Mouse (Mus musculus) intestine, embryonic 16.5 days (tissue): ENCODE measurements around the gene Dnaja2. TPM values are rescaled to one million over a fixed set of nuclear protein-coding genes. Genes with fewer than 3 reads are reported as not detected.
A peak's percentile ranks its signal among the peaks of the same experiment; 100 is the strongest.

Experiments
- ATAC-seq: fragments of 200-750 bp; cut with Nextera tagmentation; 2 replicates; pipeline ENCODE4 v1.8.0; 2017; ENCODE audit warnings: moderate TSS enrichment, moderate library complexity
- H3K27ac ChIP-seq: fragments of 300-500 bp; sonication (generic); 2 replicates; pipeline ENCODE4 v1.5.1; 2014; ENCODE audit warnings: mild to moderate bottlenecking, low read length
- H3K27me3 ChIP-seq: fragments of 300-500 bp; sonication (generic); replicated peaks from 2 replicates; pipeline ENCODE4 v1.6.1; 2014; ENCODE audit warnings: low read length, control low read depth, mixed read lengths; ENCODE audit not compliant: control insufficient read depth, insufficient read depth
- H3K36me3 ChIP-seq: fragments of 300-500 bp; sonication (generic); 2 replicates; pipeline ENCODE4 v1.6.1; 2014; ENCODE audit warnings: low read length, control low read depth; ENCODE audit not compliant: control insufficient read depth, insufficient read depth
- H3K4me1 ChIP-seq: fragments of 300-500 bp; sonication (generic); 2 replicates; pipeline ENCODE4 v1.6.1; 2014; ENCODE audit warnings: low read length, control low read depth, mixed read lengths; ENCODE audit not compliant: control insufficient read depth, insufficient read depth
- H3K4me2 ChIP-seq: fragments of 300-500 bp; sonication (generic); 2 replicates; pipeline ENCODE4 v1.6.1; 2014; ENCODE audit warnings: low read depth, low read length, control low read depth
- H3K4me3 ChIP-seq: fragments of 300-500 bp; sonication (generic); 2 replicates; pipeline ENCODE4 v1.5.1; 2014; ENCODE audit warnings: mild to moderate bottlenecking, low read length
- H3K9ac ChIP-seq: fragments of 300-500 bp; sonication (generic); 2 replicates; pipeline ENCODE4 v1.6.1; 2014; ENCODE audit warnings: low read depth, low read length
- H3K9me3 ChIP-seq: fragments of 300-500 bp; sonication (generic); 2 replicates; pipeline ENCODE4 v1.6.1; 2016; ENCODE audit warnings: low read length, control low read depth; ENCODE audit not compliant: control insufficient read depth
- WGBS: fragments of 180-500 bp; shearing (Covaris S2); extraction: QIAGEN DNeasy Blood & Tissue Kit; methylation state at CpG from one replicate; pipeline ENCODE4 v1.1.7; 2014; 5-methylcytosine and 5-hydroxymethylcytosine counted together
- polyA plus RNA-seq: library from polyadenylated mRNA; unstranded; fragments of >200 nt; fragmentation: Nextera tagmentation; extraction: Ambion mirVana; gene quantifications from 2 replicates; pipeline ENCODE4 v1.2.1, GENCODE M21; 2015

Gene Dnaja2
- polyA plus RNA-seq, 1 experiment from 2014 or later: 149 TPM

- no peak for ATAC-seq
- H3K4me2 ChIP-seq: no peak overlapping the region
- H3K9ac ChIP-seq: no peak overlapping the region
- no peak overlapping the region for H3K27ac ChIP-seq
- H3K4me1 ChIP-seq: no peaks in the 10 kb centered on the region
- 71% methylated on average over 1 of the region's 1 CpGs for WGBS
- H3K9me3 ChIP-seq: no peaks in the 10 kb centered on the region
- H3K27me3 ChIP-seq: no peaks in the 10 kb centered on the region
- no peak overlapping the region for H3K4me3 ChIP-seq
- H3K36me3 ChIP-seq: no peaks in the 10 kb centered on the region
These were observed 36.4 kb upstream of the Dnaja2 start for GRCm38 (mm10) chr8:85591532-85591931.

GRCm38 (mm10) chr8:85590258-85590657 is 35.1 kb upstream of the Dnaja2 start:
- Histone ChIP-seq H3K4me2 (no peak overlapping the region), H3K27ac (no peak overlapping the region), H3K36me3 (no peaks in the 10 kb centered on the region), H3K9ac (no peak overlapping the region), H3K4me3 (no peak overlapping the region), H3K9me3 (no peaks in the 10 kb centered on the region), H3K4me1 (no peaks in the 10 kb centered on the region), H3K27me3 (no peaks in the 10 kb centered on the region)
- 50% methylated on average over 1 of the region's 1 CpGs for WGBS
- ATAC-seq: no peak

- no peaks in the 10 kb centered on the region for H3K36me3 ChIP-seq
- H3K4me3 ChIP-seq: no peak overlapping the region
- H3K4me1 ChIP-seq: no peaks in the 10 kb centered on the region
- ATAC-seq: no peak
- H3K9me3 ChIP-seq: no peaks in the 10 kb centered on the region
- H3K27me3 ChIP-seq: no peaks in the 10 kb centered on the region
- 79% methylated on average over 2 of the region's 2 CpGs for WGBS
- H3K4me2 ChIP-seq: no peak overlapping the region
- no peak overlapping the region for H3K9ac ChIP-seq
- no peak overlapping the region for H3K27ac ChIP-seq
These were observed 33.5 kb upstream of the Dnaja2 start for GRCm38 (mm10) chr8:85588596-85588995.

- H3K4me3 ChIP-seq: no peak overlapping the region
- H3K9ac ChIP-seq: no peak overlapping the region
- no peaks in the 10 kb centered on the region for H3K36me3 ChIP-seq
- WGBS: 95% methylated on average over 3 of the region's 3 CpGs
- no peak overlapping the region for H3K4me2 ChIP-seq
- no peak overlapping the region for H3K27ac ChIP-seq
- no peak for ATAC-seq
- H3K9me3 ChIP-seq: no peaks in the 10 kb centered on the region
- H3K4me1 ChIP-seq: no peaks in the 10 kb centered on the region
- no peaks in the 10 kb centered on the region for H3K27me3 ChIP-seq
These were observed 22.5 kb upstream of the Dnaja2 start for GRCm38 (mm10) chr8:85577666-85578065.

DNA sequence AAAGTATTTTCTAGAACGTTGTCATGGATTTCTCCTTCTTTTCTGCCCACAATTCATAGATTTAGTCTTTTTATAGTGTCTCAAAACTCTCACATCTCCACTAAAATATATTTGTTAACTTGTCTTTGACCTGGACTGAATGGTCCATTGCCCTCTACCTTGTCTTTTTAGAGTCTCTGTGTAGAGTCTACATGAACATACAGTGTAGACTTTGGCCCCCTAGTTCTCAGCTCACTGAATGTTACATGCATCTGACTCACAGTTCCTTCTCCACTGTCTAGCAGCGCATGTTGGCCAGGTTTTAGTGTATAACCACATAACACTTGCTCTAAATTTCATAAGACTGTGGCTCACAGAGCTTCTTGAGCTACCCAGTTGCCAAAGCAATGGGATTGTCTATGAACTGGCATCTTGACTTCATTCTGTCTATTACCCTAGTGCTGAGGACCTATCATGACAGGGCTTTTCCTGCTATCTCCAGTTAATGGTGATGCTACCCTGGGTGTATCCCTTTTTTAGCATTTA is 18.9 kb upstream of the Dnaja2 start:
- no peaks in the 10 kb centered on the region for H3K27me3 ChIP-seq
- H3K9me3 ChIP-seq: no peaks in the 10 kb centered on the region
- no peaks in the 10 kb centered on the region for H3K4me1 ChIP-seq
- no peak overlapping the region for H3K4me2 ChIP-seq
- no peak overlapping the region for H3K4me3 ChIP-seq
- no peak overlapping the region for H3K27ac ChIP-seq
- no peak for ATAC-seq
- WGBS: 83% methylated on average over 2 of the region's 2 CpGs
- H3K9ac ChIP-seq: no peak overlapping the region
- no peaks in the 10 kb centered on the region for H3K36me3 ChIP-seq

DNA sequence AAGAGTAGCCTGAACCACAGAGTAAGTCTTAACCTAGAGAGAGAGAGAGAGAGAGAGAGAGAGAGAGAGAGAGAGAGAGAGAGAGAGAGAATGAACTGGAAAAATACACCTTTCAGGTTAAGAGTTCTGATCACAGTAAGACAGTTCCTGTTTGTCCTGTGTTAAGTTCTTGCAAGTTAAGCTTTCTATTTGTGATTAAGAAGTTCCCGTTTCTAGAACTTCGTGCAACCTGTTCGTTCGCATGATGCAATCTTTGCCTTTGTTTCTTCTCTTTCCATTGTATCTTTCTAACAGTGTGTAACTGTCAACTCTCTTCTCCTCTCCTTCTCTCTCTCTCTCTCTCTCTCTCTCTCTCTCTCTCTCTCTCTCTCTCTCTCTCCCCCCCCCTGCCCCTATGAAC is 15.3 kb upstream of the Dnaja2 start:
- H3K9ac ChIP-seq: no peak overlapping the region
- H3K4me2 ChIP-seq: no peak overlapping the region
- no peaks in the 10 kb centered on the region for H3K36me3 ChIP-seq
- no peaks in the 10 kb centered on the region for H3K4me1 ChIP-seq
- 73% methylated on average over 4 of the region's 4 CpGs for WGBS
- no peaks in the 10 kb centered on the region for H3K27me3 ChIP-seq
- H3K4me3 ChIP-seq: no peak overlapping the region
- no peaks in the 10 kb centered on the region for H3K9me3 ChIP-seq
- no peak overlapping the region for H3K27ac ChIP-seq
- ATAC-seq: no peak

DNA sequence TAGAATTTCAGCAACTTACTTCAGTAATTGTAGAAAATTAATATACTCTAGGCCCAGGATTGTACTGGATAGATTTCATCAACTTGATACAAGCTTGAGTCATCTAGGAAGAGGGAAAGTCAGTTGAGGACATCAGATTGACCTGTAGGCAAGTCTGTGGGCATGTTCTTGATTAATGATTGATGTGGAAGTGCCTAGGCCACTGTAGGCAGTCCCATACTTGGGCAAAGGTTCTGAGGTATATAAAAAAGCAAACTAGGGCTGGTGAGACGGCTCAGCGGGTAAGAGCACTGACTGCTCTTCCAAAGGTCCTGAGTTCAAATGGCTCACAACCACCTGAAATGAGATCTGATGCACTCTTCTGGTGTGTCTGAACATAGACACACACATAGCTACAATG is 12.7 kb upstream of the Dnaja2 start:
- Histone ChIP-seq H3K9me3 (no peaks in the 10 kb centered on the region), H3K4me2 (no peak overlapping the region), H3K4me3 (no peak overlapping the region), H3K27ac (no peak overlapping the region), H3K4me1 (no peaks in the 10 kb centered on the region), H3K36me3 (no peaks in the 10 kb centered on the region), H3K9ac (no peak overlapping the region), H3K27me3 (no peaks in the 10 kb centered on the region)
- peak; percentile 89 for ATAC-seq
- WGBS: 65% methylated on average over 2 of the region's 2 CpGs

DNA sequence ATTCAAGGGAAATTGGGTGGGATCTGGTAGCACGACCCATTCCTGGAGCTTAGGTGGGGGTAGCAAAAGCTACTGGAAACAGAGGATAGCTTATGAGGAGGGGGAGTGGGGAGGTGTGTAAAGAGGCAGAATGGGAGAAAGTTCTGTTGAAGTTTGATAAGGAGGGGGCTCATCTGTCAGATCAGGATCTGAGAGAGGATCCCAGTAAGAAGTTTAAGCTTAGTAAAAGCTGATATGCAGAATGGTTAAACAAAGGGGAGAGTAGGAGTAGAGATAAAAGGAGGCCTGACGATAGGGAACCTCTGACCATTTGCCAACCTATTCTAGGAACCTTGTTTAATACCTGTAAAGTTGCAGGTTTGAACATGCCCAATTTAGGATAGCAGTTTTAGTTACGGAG is 10.0 kb upstream of the Dnaja2 start:
- Histone ChIP-seq H3K9me3 (no peaks in the 10 kb centered on the region), H3K27ac (no peak overlapping the region), H3K36me3 (no peaks in the 10 kb centered on the region), H3K27me3 (no peaks in the 10 kb centered on the region), H3K4me2 (no peak overlapping the region), H3K4me3 (no peak overlapping the region), H3K4me1 (no peaks in the 10 kb centered on the region), H3K9ac (no peak overlapping the region)
- 82% methylated on average over 3 of the region's 3 CpGs for WGBS
- no peak for ATAC-seq

- Histone ChIP-seq H3K36me3 (no peaks in the 10 kb centered on the region), H3K9me3 (no peaks in the 10 kb centered on the region), H3K9ac (no peak overlapping the region), H3K4me3 (no peak overlapping the region), H3K4me1 (no peaks in the 10 kb centered on the region), H3K27me3 (no peaks in the 10 kb centered on the region), H3K4me2 (no peak overlapping the region), H3K27ac (no peak overlapping the region)
- 91% methylated on average over 8 of the region's 8 CpGs for WGBS
- ATAC-seq: no peak
These were observed 8.2 kb upstream of the Dnaja2 start for GRCm38 (mm10) chr8:85563336-85563735.

GRCm38 (mm10) chr8:85559966-85560365 is 4.8 kb upstream of the Dnaja2 start:
- Histone ChIP-seq H3K4me3 (no peak overlapping the region), H3K27ac (no peak overlapping the region), H3K36me3 (no peaks in the 10 kb centered on the region), H3K4me1 (no peaks in the 10 kb centered on the region), H3K9ac (no peak overlapping the region), H3K27me3 (no peaks in the 10 kb centered on the region), H3K4me2 (no peak overlapping the region), H3K9me3 (no peaks in the 10 kb centered on the region)
- WGBS: 58% methylated on average over 2 of the region's 2 CpGs
- ATAC-seq: no peak
